Mouse (Mus musculus) midbrain, embryonic 15.5 days (tissue): ENCODE results near the gene Nfia. TPM values are rescaled to one million over a fixed set of nuclear protein-coding genes. Genes with fewer than 3 reads are reported as not detected.

Experiments used
- ATAC-seq: fragments of 200-750 bp; cut with Nextera tagmentation; replicated peaks from 2 replicates; pipeline ENCODE4 v1.8.0; 2017; ENCODE audit warnings: moderate TSS enrichment
- H3K27ac ChIP-seq: fragments of 300-500 bp; sonication (generic); 2 replicates; pipeline ENCODE4 v1.5.1; 2015; ENCODE audit warnings: mild to moderate bottlenecking, inconsistent platforms
- H3K27me3 ChIP-seq: fragments of 300-500 bp; sonication (generic); replicated peaks from 2 replicates; pipeline ENCODE4 v1.6.1; 2015; ENCODE audit warnings: inconsistent platforms
- H3K36me3 ChIP-seq: fragments of 300-500 bp; sonication (generic); replicated peaks from 2 replicates; pipeline ENCODE4 v1.6.1; 2015; ENCODE audit warnings: inconsistent platforms
- H3K4me1 ChIP-seq: fragments of 300-500 bp; sonication (generic); 2 replicates; pipeline ENCODE4 v1.6.1; 2015; ENCODE audit warnings: inconsistent platforms
- H3K4me2 ChIP-seq: fragments of 300-500 bp; sonication (generic); 2 replicates; pipeline ENCODE4 v1.6.1; 2015; ENCODE audit warnings: inconsistent platforms, mild to moderate bottlenecking, moderate library complexity
- H3K4me3 ChIP-seq: fragments of 300-500 bp; sonication (generic); 2 replicates; pipeline ENCODE4 v1.5.1; 2015; ENCODE audit warnings: mild to moderate bottlenecking, inconsistent platforms
- H3K9ac ChIP-seq: fragments of 300-500 bp; sonication (generic); 2 replicates; pipeline ENCODE4 v1.6.1; 2015; ENCODE audit warnings: mild to moderate bottlenecking, inconsistent platforms
- H3K9me3 ChIP-seq: fragments of 300-500 bp; sonication (generic); 2 replicates; pipeline ENCODE4 v1.6.1; 2016; ENCODE audit warnings: inconsistent platforms
- WGBS: fragments of 180-500 bp; shearing (Covaris S2); methylation state at CpG from one replicate; pipeline ENCODE4 v1.1.7; 2015; ENCODE audit warnings: mixed read lengths; 5-methylcytosine and 5-hydroxymethylcytosine counted together
- polyA plus RNA-seq: library from polyadenylated mRNA; unstranded; fragments of >200 nt; fragmentation: Nextera tagmentation; extraction: Ambion mirVana; gene quantifications from 2 replicates; pipeline ENCODE4 v1.2.1, GENCODE M21; 2015

The Nfia gene
- polyA plus RNA-seq, 1 experiment from 2014 or later: 26.5 TPM

DNA sequence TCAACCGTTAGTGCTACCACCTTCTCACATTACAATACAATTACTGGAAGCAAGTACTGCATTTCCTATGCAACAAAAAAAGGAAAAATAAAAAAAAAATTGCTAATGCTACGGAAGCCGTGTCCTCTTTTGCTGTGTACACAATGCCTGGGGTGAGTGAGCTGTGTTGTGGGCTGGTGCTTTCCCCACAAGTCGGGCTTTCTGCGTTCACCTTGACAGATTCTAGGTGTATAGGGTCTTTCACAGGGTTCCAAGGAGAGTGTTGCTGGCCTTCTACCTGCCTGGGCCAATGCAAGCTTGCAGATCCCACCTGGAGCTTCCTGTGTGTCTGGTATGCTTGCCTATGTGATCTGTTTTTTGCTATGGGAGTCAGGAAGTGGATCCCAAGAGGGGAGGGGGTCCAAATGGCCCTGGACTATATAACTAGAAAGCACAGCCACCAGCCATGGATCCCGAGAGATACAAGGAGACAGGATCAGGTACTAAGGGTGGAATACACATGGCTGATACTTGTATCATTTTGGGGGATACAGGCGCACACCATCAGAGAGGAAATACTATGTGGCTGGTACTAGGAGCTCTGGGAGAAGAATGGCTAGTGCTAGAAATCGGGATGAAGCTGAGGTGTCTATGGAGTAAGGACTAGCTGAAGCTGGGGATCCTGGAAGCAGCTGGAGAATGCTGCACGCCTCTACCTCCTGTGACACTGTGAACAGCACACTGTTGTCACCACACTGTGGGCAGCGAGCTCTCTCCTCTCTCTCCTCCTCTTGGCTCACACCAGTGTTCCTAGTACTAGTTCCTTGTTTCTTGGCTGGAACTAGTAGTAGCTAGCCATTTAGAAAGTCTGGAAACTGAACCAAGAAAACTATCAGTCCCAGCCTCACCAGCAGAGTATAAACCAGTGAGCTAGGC, 346.5 kb downstream of the Nfia start:
- Histone ChIP-seq H3K4me2 (no peak overlapping the region), H3K9me3 (no peaks in the 10 kb centered on the region), H3K27ac (no peak overlapping the region), H3K4me1 (no peaks in the 10 kb centered on the region), H3K4me3 (no peak overlapping the region), H3K27me3 (no peaks in the 10 kb centered on the region), H3K36me3 (no peaks in the 10 kb centered on the region), H3K9ac (no peak overlapping the region)
- 74% methylated on average over 10 of the region's 10 CpGs for whole genome bisulfite sequencing
- ATAC-seq: no peak

DNA sequence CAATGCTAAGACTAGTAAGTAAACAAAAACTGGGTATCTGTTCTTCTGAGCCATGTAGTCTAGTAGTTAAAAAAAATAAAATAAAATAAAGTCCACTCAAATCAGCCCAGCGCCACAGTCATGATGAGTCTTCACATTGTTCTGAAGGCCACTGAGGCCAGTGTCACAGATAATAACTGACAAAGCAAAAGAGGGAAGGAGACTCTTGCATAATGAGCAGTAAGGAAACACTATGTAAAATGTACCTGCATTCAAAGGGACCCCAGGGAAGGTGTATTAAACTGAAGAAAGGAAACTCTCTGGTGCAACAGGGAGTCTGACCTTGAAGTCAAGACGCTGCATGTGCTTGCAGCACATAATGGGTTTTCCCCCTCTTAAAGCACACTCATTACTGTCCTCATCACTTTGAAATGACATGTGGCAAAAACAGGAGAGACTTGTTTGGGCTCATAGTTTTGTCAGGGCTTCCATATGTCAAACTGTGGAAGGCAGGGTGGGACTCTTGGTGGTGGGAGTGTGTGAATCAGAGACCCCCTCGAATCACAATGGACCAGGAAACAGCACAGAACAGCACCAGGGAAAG, 347.5 kb downstream of the Nfia start:
- no peak for ATAC-seq
- no peaks in the 10 kb centered on the region for H3K27me3 ChIP-seq
- H3K9ac ChIP-seq: no peak overlapping the region
- H3K36me3 ChIP-seq: no peaks in the 10 kb centered on the region
- H3K27ac ChIP-seq: no peak overlapping the region
- H3K4me1 ChIP-seq: no peaks in the 10 kb centered on the region
- H3K4me3 ChIP-seq: no peak overlapping the region
- WGBS: 85% methylated on average over 3 of the region's 3 CpGs
- H3K4me2 ChIP-seq: no peak overlapping the region
- H3K9me3 ChIP-seq: no peaks in the 10 kb centered on the region

DNA sequence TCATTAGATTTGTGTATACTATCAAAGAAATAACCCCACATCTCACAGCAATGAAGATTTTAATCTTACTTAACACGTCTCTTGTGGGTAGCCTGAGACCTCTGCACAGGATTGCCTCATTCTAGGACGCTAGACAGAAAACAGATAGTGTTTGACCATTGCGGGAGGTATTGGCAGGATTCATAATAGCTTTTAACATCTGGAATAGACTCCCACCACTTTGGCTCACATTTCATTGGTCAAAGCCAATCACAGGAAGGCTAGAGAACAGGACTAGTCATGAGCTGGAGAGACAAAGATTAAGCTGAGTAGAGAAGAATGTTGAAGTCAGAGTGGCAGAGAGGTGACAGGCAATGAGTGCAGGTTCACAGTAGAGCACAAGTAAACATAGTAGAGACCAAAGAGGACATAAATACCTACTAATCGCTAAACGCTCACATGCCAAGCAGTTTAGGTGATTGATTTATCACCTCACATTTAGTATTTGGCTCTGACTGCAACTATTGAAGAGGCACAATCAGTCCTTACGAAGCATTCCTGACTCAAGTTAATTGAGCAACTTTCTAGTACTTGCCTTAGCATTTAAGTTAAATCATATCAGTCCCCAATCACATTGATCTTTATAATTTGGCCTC, 348.3 kb downstream of the Nfia start:
- Histone ChIP-seq H3K4me2 (no peak overlapping the region), H3K4me1 (no peaks in the 10 kb centered on the region), H3K36me3 (no peaks in the 10 kb centered on the region), H3K27ac (no peak overlapping the region), H3K9ac (no peak overlapping the region), H3K9me3 (no peaks in the 10 kb centered on the region), H3K4me3 (no peak overlapping the region), H3K27me3 (no peaks in the 10 kb centered on the region)
- ATAC-seq: no peak
- WGBS: 91% methylated on average over 6 of the region's 6 CpGs

DNA sequence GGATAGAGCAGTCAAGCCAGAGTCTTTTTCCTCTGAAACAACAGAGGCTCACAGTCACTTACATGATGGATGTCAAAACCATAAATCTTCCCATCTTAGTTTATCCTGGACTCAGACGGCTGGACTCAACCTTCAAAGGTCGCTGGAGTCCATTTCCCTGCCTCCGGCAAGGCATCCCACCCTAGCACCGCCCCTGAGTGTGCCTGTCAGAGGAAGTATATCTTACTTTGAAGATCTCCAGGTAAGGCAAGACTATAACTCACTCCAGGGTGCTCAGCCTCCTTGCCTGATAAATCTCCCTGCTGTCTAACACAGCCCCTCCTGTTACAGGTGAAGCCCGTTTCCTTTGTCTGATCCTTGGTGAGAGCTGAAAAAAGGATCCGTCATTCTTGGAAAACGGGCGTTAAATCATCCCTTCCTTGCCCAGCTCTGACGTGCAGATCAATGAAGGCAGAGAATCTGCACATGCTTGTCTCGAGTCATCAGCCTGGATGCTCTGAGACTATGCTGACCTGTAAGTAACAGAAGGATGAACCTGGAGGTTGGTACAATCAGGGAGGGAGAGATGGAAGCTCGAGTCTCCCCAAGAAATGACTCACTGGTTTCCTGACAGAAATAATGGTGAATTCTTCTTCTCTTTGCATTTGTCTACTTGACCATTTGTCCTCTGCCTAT, 353.6 kb downstream of the Nfia start:
- no peaks in the 10 kb centered on the region for H3K27me3 ChIP-seq
- no peaks in the 10 kb centered on the region for H3K9me3 ChIP-seq
- H3K27ac ChIP-seq: no peak overlapping the region
- ATAC-seq: no peak
- H3K36me3 ChIP-seq: no peaks in the 10 kb centered on the region
- no peaks in the 10 kb centered on the region for H3K4me1 ChIP-seq
- no peak overlapping the region for H3K4me3 ChIP-seq
- no peak overlapping the region for H3K4me2 ChIP-seq
- no peak overlapping the region for H3K9ac ChIP-seq
- 81% methylated on average over 11 of the region's 11 CpGs for WGBS

DNA sequence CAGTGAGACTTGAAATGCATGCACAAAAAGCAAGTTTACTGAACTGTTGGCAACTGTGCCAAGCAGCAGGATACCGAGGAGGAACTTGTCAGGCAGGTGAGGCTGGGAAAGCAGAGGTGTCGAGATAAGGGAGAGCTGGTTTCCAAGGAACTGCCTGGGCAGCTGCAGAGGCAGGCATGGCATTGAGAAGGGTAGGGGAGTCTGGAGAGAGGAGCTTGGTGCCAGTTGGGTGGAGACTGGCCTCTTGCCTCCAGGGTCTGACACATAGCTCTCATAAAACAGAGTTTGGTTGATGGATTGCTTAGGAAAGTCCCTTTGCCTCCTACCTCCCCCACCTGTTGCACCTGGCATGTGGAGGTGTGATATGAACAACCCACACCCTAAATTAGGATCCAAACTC, 358.3 kb downstream of the Nfia start:
- 77% methylated on average over 2 of the region's 2 CpGs for WGBS
- ATAC-seq: no peak
- no peaks in the 10 kb centered on the region for H3K36me3 ChIP-seq

DNA sequence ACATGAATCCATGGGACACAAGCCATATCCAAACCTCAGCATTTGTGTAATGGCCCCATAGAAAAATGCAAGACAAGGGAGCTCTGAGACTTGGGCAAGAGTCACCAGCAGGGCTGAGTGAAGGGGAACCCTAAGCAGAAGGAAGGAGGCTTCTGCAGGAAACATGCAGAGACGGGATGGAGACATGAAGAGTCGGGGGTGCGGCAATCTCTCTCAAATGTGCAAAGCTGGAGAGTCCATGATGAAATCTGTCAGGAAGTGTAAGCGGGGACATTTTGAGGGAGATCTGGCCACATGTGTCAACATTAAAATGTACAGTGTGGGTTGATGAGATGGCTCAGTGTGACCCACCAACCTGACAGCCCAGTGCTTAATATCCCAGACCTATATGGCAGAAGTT, 361.5 kb downstream of the Nfia start:
- Histone ChIP-seq H3K9ac (no peak overlapping the region), H3K4me1 (no peaks in the 10 kb centered on the region), H3K4me2 (no peak overlapping the region), H3K27me3 (no peaks in the 10 kb centered on the region), H3K4me3 (no peak overlapping the region), H3K36me3 (no peaks in the 10 kb centered on the region), H3K27ac (no peak overlapping the region), H3K9me3 (no peaks in the 10 kb centered on the region)
- no peak for ATAC-seq
- 94% methylated on average over 4 of the region's 4 CpGs for WGBS

More for the DNA sequence above, 358.3 kb downstream of the Nfia start:
- H3K27ac ChIP-seq: no peak overlapping the region
- H3K9ac ChIP-seq: no peak overlapping the region
- H3K4me1 ChIP-seq: no peaks in the 10 kb centered on the region
- no peak overlapping the region for H3K4me2 ChIP-seq
- H3K9me3 ChIP-seq: no peaks in the 10 kb centered on the region
- H3K27me3 ChIP-seq: no peaks in the 10 kb centered on the region
- H3K4me3 ChIP-seq: no peak overlapping the region

DNA sequence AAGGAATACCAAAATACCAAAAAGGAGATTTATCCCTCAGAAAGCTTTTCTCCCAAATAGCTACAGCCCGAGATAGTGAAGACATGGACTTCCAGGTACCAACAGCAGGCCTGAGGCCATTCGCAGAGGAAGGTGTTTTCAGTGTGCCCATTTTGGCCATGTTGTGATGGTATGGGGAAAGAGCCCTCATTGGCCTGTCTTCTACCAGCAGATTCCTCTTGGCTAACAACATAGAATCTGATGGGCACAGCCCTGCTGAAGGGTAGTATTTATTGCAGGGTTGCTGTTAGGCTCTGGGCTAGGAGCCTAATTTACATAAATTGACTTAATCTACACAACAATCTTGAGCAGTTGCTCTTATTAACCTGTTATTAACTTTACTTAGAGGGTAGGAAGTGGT, 363.5 kb downstream of the Nfia start:
- 97% methylated on average over 2 of the region's 2 CpGs for WGBS
- H3K9me3 ChIP-seq: no peaks in the 10 kb centered on the region
- no peak overlapping the region for H3K4me3 ChIP-seq
- H3K4me1 ChIP-seq: no peaks in the 10 kb centered on the region
- no peaks in the 10 kb centered on the region for H3K27me3 ChIP-seq
- H3K27ac ChIP-seq: no peak overlapping the region
- H3K4me2 ChIP-seq: no peak overlapping the region
- ATAC-seq: no peak
- H3K9ac ChIP-seq: no peak overlapping the region
- no peaks in the 10 kb centered on the region for H3K36me3 ChIP-seq

DNA sequence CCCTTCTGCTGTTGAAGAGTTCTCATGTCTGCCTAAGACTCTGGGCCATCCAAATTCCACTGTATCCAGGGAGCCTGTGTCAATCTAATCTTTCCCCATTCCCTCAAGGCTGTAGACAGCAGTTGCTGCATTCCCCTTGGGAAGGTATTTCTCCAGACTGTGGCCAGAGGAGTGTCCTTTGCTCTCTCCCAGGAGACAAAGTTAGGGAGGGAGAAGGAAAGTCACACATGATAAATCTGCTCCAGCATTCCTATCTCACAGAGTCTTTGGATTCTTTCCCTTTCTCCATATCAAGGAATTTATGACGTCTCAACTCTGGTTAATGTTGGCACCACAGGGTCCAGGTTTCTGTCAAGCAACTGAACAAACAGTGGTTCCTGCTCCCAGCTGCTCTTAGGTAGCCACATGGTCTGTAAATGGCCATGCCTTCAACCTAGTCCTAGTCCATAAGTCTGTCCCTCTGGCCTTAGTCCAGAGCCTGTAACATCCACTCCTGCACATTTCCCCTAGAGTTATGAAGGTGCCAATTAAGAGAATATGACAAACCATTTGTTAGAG, 370.4 kb downstream of the Nfia start:
- H3K36me3 ChIP-seq: no peaks in the 10 kb centered on the region
- H3K4me1 ChIP-seq: no peaks in the 10 kb centered on the region
- H3K4me2 ChIP-seq: no peak overlapping the region
- no peak overlapping the region for H3K9ac ChIP-seq
- no peak overlapping the region for H3K27ac ChIP-seq
- no peaks in the 10 kb centered on the region for H3K27me3 ChIP-seq
- ATAC-seq: no peak
- WGBS: 81% methylated on average over 1 of the region's 1 CpGs
- H3K4me3 ChIP-seq: no peak overlapping the region
- H3K9me3 ChIP-seq: no peaks in the 10 kb centered on the region

DNA sequence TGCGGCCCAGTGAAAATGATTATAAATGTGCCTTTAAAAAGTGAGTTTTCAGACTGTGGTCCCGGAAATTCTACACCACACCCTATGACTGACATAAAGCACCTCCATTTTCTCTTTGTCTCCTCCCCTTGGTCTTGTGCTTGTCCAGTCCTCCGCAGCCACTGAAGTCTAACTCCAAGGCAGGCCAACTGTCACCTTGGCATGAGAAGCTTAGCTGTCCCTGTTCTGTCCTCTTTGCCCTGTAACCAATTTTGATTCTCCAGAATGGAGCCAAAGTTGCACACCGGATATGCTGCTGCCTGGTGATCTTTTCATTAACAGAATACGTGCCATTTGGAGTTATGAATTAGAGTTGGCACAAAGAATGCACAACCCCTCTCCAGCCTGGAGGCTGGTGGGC, 378.0 kb downstream of the Nfia start:
- Histone ChIP-seq H3K4me3 (no peak overlapping the region), H3K27me3 (no peaks in the 10 kb centered on the region), H3K9me3 (no peaks in the 10 kb centered on the region), H3K27ac (no peak overlapping the region), H3K9ac (no peak overlapping the region), H3K4me2 (no peak overlapping the region), H3K36me3 (no peaks in the 10 kb centered on the region), H3K4me1 (no peaks in the 10 kb centered on the region)
- 84% methylated on average over 5 of the region's 5 CpGs for WGBS
- no peak for ATAC-seq

DNA sequence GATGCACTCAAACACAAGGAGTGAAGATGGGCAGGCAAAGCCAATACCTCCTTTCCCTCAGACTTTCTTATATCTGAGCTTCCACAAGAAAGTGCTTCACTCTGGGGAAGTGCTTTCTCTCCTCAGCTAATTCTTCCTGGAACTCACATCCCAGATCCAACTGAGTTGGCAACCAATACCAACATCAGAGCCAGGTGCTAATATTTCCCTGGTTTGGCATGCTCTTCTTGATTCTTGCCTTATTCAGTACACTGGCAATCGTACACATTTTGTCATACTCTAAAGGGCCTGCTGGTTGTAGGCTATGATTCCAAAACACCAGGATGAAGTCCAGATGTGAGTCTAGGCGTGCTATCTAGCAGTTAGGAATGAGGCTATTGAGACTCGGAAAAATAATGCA, 385.4 kb downstream of the Nfia start:
- H3K9ac ChIP-seq: no peak overlapping the region
- H3K27me3 ChIP-seq: no peaks in the 10 kb centered on the region
- no peaks in the 10 kb centered on the region for H3K9me3 ChIP-seq
- no peak overlapping the region for H3K27ac ChIP-seq
- 90% methylated on average over 3 of the region's 3 CpGs for WGBS
- H3K4me2 ChIP-seq: no peak overlapping the region
- no peak overlapping the region for H3K4me3 ChIP-seq
- H3K36me3 ChIP-seq: no peaks in the 10 kb centered on the region
- ATAC-seq: no peak
- H3K4me1 ChIP-seq: no peaks in the 10 kb centered on the region

DNA sequence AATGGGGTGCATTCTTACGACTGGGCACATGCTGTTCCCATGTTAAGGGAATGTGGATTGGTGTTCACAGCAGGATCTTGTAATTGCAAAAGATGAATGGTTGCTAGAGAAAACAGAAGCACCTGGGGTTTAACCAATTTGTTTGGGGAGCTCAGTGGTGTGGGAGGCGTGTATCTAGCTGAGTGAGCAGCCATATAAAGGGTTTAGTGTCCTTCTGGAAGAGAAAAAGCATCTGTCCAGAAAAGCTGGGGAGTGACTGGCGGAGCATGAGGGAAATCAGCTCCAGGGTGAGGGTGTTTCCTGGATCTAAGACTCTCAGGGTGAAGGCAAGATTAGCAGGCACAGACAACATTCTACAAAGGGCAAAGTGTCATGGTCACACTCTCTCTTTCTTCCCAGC, 393.8 kb downstream of the Nfia start:
- H3K4me1 ChIP-seq: no peaks in the 10 kb centered on the region
- H3K9ac ChIP-seq: no peak overlapping the region
- H3K27me3 ChIP-seq: no peaks in the 10 kb centered on the region
- WGBS: 35% methylated on average over 3 of the region's 3 CpGs
- H3K36me3 ChIP-seq: no peaks in the 10 kb centered on the region
- no peak overlapping the region for H3K27ac ChIP-seq
- H3K4me2 ChIP-seq: no peak overlapping the region
- no peak overlapping the region for H3K4me3 ChIP-seq
- H3K9me3 ChIP-seq: no peaks in the 10 kb centered on the region
- no peak for ATAC-seq
